Mouse (Mus musculus) liver, embryonic 14.5 days (tissue): ENCODE results near the gene Nrap. TPM values are rescaled to one million over a fixed set of nuclear protein-coding genes. Genes with fewer than 3 reads are reported as not detected.

Experiments used
- ATAC-seq: fragments of 200-750 bp; cut with Nextera tagmentation; 2 replicates; pipeline ENCODE4 v1.8.0; 2017; ENCODE audit warnings: moderate number of reproducible peaks, mild to moderate bottlenecking, moderate library complexity; ENCODE audit not compliant: insufficient read depth
- DNase-seq, 3 experiments: peaks; one replicate each; pipeline ENCODE4 v3.0.0-alpha.2; 2012 to 2013; ENCODE audit warnings: low read depth in 3 of 3, low spot score in 3 of 3
- H3K27ac ChIP-seq: fragments of 300-500 bp; sonication (generic); 2 replicates; pipeline ENCODE4 v1.5.1; 2014; ENCODE audit warnings: moderate library complexity, mild to moderate bottlenecking, control low read depth, inconsistent platforms
- H3K27me3 ChIP-seq: fragments of 300-500 bp; sonication (generic); 2 replicates; pipeline ENCODE4 v1.6.1; 2014; ENCODE audit warnings: mild to moderate bottlenecking, low read length, moderate library complexity; ENCODE audit not compliant: control insufficient read depth, insufficient read depth
- H3K36me3 ChIP-seq: fragments of 300-500 bp; sonication (generic); replicated peaks from 2 replicates; pipeline ENCODE4 v1.6.1; 2014; ENCODE audit warnings: low read depth; ENCODE audit not compliant: control insufficient read depth, insufficient read depth
- H3K4me1 ChIP-seq, 2 experiments: fragments of 200-500 bp in 1 of 2; fragments of 300-500 bp in 1 of 2; sonication (generic) in 1 of 2; replicated peaks; 2 replicates each; pipeline ENCODE4 v1.6.1; 2012 to 2014; ENCODE audit warnings: antibody characterized with exemption in 1 of 2, inconsistent platforms in 1 of 2, low read length in 1 of 2; ENCODE audit not compliant: control insufficient read depth in 2 of 2, insufficient read depth in 2 of 2
- H3K4me2 ChIP-seq: fragments of 300-500 bp; sonication (generic); 2 replicates; pipeline ENCODE4 v1.6.1; 2014; ENCODE audit warnings: low read depth, mild to moderate bottlenecking, control low read depth, moderate library complexity
- H3K4me3 ChIP-seq, 2 experiments: fragments of 200-500 bp in 1 of 2; fragments of 300-500 bp in 1 of 2; sonication (generic) in 1 of 2; 2 replicates each; pipeline ENCODE4 v1.5.1; 2012 to 2014; ENCODE audit warnings: low read depth in 2 of 2, low read length in 2 of 2, mild to moderate bottlenecking in 2 of 2, control low read depth in 1 of 2, inconsistent platforms in 1 of 2, moderate library complexity in 1 of 2; ENCODE audit not compliant: insufficient read depth in 1 of 2
- H3K9ac ChIP-seq: fragments of 300-500 bp; sonication (generic); replicated peaks from 2 replicates; pipeline ENCODE4 v1.6.1; 2014; ENCODE audit warnings: mild to moderate bottlenecking, control low read depth, moderate library complexity
- H3K9me3 ChIP-seq: fragments of 300-500 bp; sonication (generic); 2 replicates; pipeline ENCODE4 v1.6.1; 2016; ENCODE audit warnings: low read length, mixed read lengths; ENCODE audit not compliant: control insufficient read depth
- CTCF ChIP-seq: IDR thresholded peaks from 2 replicates; pipeline ENCODE4 v1.5.1; 2016; ENCODE audit warnings: antibody characterized with exemption, low read depth, control low read depth
- EP300 ChIP-seq: IDR thresholded peaks from 2 replicates; pipeline ENCODE4 v1.6.1; 2016; ENCODE audit warnings: antibody characterized with exemption, low read depth
- WGBS: fragments of 180-500 bp; shearing (Covaris S2); extraction: QIAGEN DNeasy Blood & Tissue Kit; methylation state at CpG from one replicate; pipeline ENCODE4 v1.1.7; 2014; ENCODE audit not compliant: insufficient replicate concordance; 5-methylcytosine and 5-hydroxymethylcytosine counted together
- polyA plus RNA-seq, 2 experiments: library from polyadenylated mRNA; depleted of rRNA in 1 of 2; stranded (reverse) in 1 of 2; unstranded in 1 of 2; fragments of >200 nt; fragmentation: Nextera tagmentation in 1 of 2; extraction: Ambion mirVana in 1 of 2; gene quantifications; 2 replicates each; pipeline versions ENCODE4 v1.2.1 to v1.2.3; 2012 to 2014

Gene Nrap
- polyA plus RNA-seq, 2 experiments = 0.05 to 0.10 TPM

GRCm38 (mm10) chr19:56349295-56349694 is 40.5 kb downstream of the Nrap start:
- TF ChIP-seq EP300 = no peak
- TF ChIP-seq CTCF = peak; percentile 65
- no peak overlapping the region for H3K27ac ChIP-seq
- DNase-seq (no peak), ATAC-seq (no peak)
- no peak overlapping the region for H3K4me2 ChIP-seq
- no peak overlapping the region for H3K4me3 ChIP-seq
- 33% methylated on average over 6 of the region's 6 CpGs for WGBS
- H3K9me3 ChIP-seq = no peaks in the 10 kb centered on the region
- H3K9ac ChIP-seq = no peak overlapping the region
- H3K4me1 ChIP-seq = no peaks in the 10 kb centered on the region
- no peaks in the 10 kb centered on the region for H3K27me3 ChIP-seq
- H3K36me3 ChIP-seq = no peaks in the 10 kb centered on the region

- Histone ChIP-seq H3K9me3 (no peaks in the 10 kb centered on the region), H3K4me2 (no peak overlapping the region), H3K36me3 (no peaks in the 10 kb centered on the region), H3K9ac (no peak overlapping the region), H3K27ac (no peak overlapping the region), H3K4me3 (no peak overlapping the region), H3K4me1 (no peaks in the 10 kb centered on the region), H3K27me3 (no peaks in the 10 kb centered on the region)
- no peak for TF ChIP-seq CTCF
- TF ChIP-seq EP300 = no peak
- no peak for DNase-seq
- 53% methylated on average over 13 of the region's 13 CpGs for WGBS
- ATAC-seq = no peak
These were observed 43.1 kb downstream of the Nrap start for GRCm38 (mm10) chr19:56346750-56347149.

GRCm38 (mm10) chr19:56346016-56346415 is 43.8 kb downstream of the Nrap start:
- DNase-seq (no peak), ATAC-seq (no peak)
- no peaks in the 10 kb centered on the region for H3K36me3 ChIP-seq
- no peaks in the 10 kb centered on the region for H3K9me3 ChIP-seq
- H3K4me1 ChIP-seq = no peaks in the 10 kb centered on the region
- TF ChIP-seq EP300 = no peak
- TF ChIP-seq CTCF = peak; percentile 58
- H3K4me2 ChIP-seq = no peak overlapping the region
- WGBS = 53% methylated on average over 3 of the region's 3 CpGs
- H3K27ac ChIP-seq = no peak overlapping the region
- H3K9ac ChIP-seq = no peak overlapping the region
- no peak overlapping the region for H3K4me3 ChIP-seq
- H3K27me3 ChIP-seq = no peaks in the 10 kb centered on the region

- WGBS = 74% methylated on average over 26 of the region's 26 CpGs
- no peak for DNase-seq
- no peak for TF ChIP-seq CTCF
- TF ChIP-seq EP300 = no peak
These were observed 45.8 kb downstream of the Nrap start for GRCm38 (mm10) chr19:56343869-56344563.

GRCm38 (mm10) chr19:56342006-56342405 is 47.8 kb downstream of the Nrap start:
- Histone ChIP-seq H3K9me3 (no peaks in the 10 kb centered on the region), H3K36me3 (no peaks in the 10 kb centered on the region), H3K9ac (no peak overlapping the region), H3K27me3 (no peaks in the 10 kb centered on the region), H3K4me2 (no peak overlapping the region), H3K27ac (no peak overlapping the region), H3K4me1 (no peaks in the 10 kb centered on the region), H3K4me3 (no peak overlapping the region)
- TF ChIP-seq EP300 (no peak), CTCF (no peak)
- ATAC-seq (no peak), DNase-seq (no peak)
- 63% methylated on average over 8 of the region's 8 CpGs for WGBS

More at GRCm38 (mm10) chr19:56343869-56344563, 45.8 kb downstream of the Nrap start:
- ATAC-seq = no peak
- Histone ChIP-seq H3K4me2 (no peak overlapping the region), H3K9ac (no peak overlapping the region), H3K36me3 (no peaks in the 10 kb centered on the region), H3K27me3 (no peaks in the 10 kb centered on the region), H3K4me1 (no peaks in the 10 kb centered on the region), H3K4me3 (no peak overlapping the region), H3K27ac (no peak overlapping the region), H3K9me3 (no peaks in the 10 kb centered on the region)
